Mouse (Mus musculus) C2C12 (cell line): Measurements from ENCODE around the gene Ms4a4a. TPM values are rescaled to one million over a fixed set of nuclear protein-coding genes. Genes with fewer than 3 reads are reported as not detected.

ENCODE experiments used
- H3K27me3 ChIP-seq: one replicate; pipeline ENCODE4 v1.6.1; 2011; ENCODE audit not compliant: control insufficient read depth, insufficient read depth, insufficient read length
- H3K36me3 ChIP-seq: one replicate; pipeline ENCODE4 v1.6.1; 2011; ENCODE audit not compliant: control insufficient read depth, insufficient read depth
- H3K4me3 ChIP-seq: one replicate; pipeline ENCODE4 v1.5.1; 2011; ENCODE audit warnings: mild to moderate bottlenecking, control low read depth; ENCODE audit not compliant: poor library complexity, insufficient read depth, severe bottlenecking
- H3K79me2 ChIP-seq: one replicate; pipeline ENCODE4 v1.6.1; 2011; ENCODE audit not compliant: control insufficient read depth, insufficient read depth
- H3K79me3 ChIP-seq: one replicate; pipeline ENCODE4 v1.6.1; 2011; ENCODE audit warnings: low read depth, control low read depth
- H3ac ChIP-seq: one replicate; pipeline ENCODE3; 2011; ENCODE audit warnings: low read depth; ENCODE audit not compliant: control insufficient read depth, insufficient read length
- CEBPB ChIP-seq: IDR thresholded peaks from one replicate; pipeline ENCODE4 v1.6.1; 2011; ENCODE audit warnings: low read depth, mild to moderate bottlenecking, control low read depth, moderate library complexity
- CTCF ChIP-seq: IDR thresholded peaks from one replicate; pipeline ENCODE4 v1.5.1; 2011; ENCODE audit not compliant: control insufficient read depth, insufficient read depth, insufficient read length
- FOSL1 ChIP-seq: IDR thresholded peaks from one replicate; pipeline ENCODE4 v1.8.0; 2011; ENCODE audit warnings: mild to moderate bottlenecking, low read length; ENCODE audit not compliant: poor library complexity, insufficient read depth, severe bottlenecking
- MAX ChIP-seq: IDR thresholded peaks from one replicate; pipeline ENCODE4 v1.6.1; 2011; ENCODE audit warnings: mild to moderate bottlenecking, control low read depth
- MYOD1 ChIP-seq: IDR thresholded peaks from one replicate; pipeline ENCODE4 v1.6.1; 2011; ENCODE audit warnings: low read depth; ENCODE audit not compliant: control insufficient read depth, insufficient read length
- MYOG ChIP-seq: IDR thresholded peaks from one replicate; pipeline ENCODE4 v1.6.1; 2011; ENCODE audit not compliant: control insufficient read depth, insufficient read length; ENCODE audit errors: extremely low read depth
- USF1 ChIP-seq: IDR thresholded peaks from one replicate; pipeline ENCODE4 v1.6.1; 2011; ENCODE audit warnings: low read depth, mild to moderate bottlenecking, control low read depth, moderate library complexity
- long read RNA-seq, 2 experiments: library from polyadenylated mRNA; unstranded; transcript quantifications; one replicate each; pipeline ENCODE4 v2.0.0; 2019 to 2020
- polyA plus RNA-seq: library from polyadenylated mRNA; unstranded; fragments of >200 nt; fragmentation: generic; extraction: Trizol; gene quantifications from one replicate; pipeline ENCODE4 v1.2.1, GENCODE M21; 2012; ENCODE audit warnings: missing spikeins

The Ms4a4a gene
- polyA plus RNA-seq: not detected
- long read RNA-seq, experiment 1: 0 reads
- long read RNA-seq, experiment 2: 0 reads

DNA sequence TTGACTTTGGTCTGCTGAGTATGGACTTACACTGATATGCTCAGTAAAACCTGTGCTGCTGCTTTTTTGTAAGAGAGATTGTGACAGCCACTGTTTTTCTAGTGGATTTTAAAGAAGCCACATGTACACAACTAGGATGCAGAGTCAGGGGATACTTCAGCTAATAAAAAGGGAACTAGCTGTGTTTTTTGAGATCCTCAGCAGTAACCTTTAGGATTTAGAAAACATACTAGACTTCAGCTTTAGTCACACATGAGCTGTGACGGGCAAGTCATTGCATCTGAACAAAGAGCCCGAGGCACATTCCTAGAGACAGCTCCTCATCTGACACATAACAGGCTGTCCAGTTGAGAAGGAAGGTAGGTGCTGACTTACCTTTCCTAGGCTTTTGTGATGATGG, at the start of gene Ms4a4a:
Gene Ms4a4a, plus strand, starts transcription at position 251 of the 400 bp plus-strand sequence.
- TF ChIP-seq CTCF (no peak), MYOD1 (no peak), USF1 (no peak), CEBPB (no peak), FOSL1 (no peak)
- Histone ChIP-seq H3K79me3 (no peaks in the 10 kb centered on the region), H3K36me3 (no peaks in the 10 kb centered on the region), H3ac (no peak within 1 kb of the TSS), H3K27me3 (no peaks in the 10 kb centered on the region), H3K4me3 (no peak within 1 kb of the TSS), H3K79me2 (no peaks in the 10 kb centered on the region)

DNA sequence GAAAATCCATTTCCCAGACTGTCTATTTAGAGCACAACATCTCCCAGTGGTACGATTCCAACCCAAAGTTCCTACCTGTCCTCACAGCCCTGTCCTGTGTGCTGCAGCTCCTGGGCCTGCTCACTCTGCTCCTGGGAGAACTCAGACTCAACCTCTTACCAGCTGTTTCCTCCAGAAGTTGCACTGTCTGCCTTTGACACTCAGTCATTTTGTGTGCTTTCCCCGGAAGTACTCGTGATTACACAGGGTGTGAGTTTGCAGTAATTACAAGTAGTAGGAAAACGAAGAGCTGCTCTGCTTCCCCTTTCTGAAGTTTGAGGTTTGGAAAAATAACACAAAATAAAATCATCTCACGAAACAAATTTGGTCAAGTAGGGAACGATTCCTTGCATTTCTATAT, 39.4 kb upstream of the Ms4a4a start, which contains the start of gene Ms4a7:
Gene Ms4a7, minus strand, starts transcription at position 215 of the 400 bp plus-strand sequence.
- no peaks in the 10 kb centered on the region for H3K79me3 ChIP-seq
- TF ChIP-seq CTCF: no peak
- TF ChIP-seq USF1: no peak
- no peak for TF ChIP-seq MYOD1
- TF ChIP-seq MYOG: no peak
- H3K79me2 ChIP-seq: no peaks in the 10 kb centered on the region
- no peak within 1 kb of the TSS for H3ac ChIP-seq
- H3K27me3 ChIP-seq: no peaks in the 10 kb centered on the region
- no peak within 1 kb of the TSS for H3K4me3 ChIP-seq
- H3K36me3 ChIP-seq: no peaks in the 10 kb centered on the region

DNA sequence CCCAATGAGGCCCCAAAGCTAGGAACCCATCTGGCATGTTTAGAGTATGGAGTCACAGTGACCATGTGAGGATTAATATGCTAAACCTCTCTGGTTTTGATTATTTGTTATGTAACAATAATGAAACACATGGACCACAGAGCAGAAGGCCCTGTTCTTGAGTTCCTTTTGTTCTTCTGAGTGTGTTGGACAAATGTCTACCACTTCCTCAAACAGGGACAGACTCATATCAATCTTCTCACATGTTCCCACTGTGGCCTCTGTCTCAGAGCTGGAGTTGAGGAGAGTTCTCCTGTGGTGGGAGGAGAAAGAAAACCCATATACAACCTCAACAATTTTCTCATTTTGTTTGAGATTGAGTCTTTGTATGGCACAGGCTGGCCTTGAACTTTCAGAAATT, 32.2 kb upstream of the Ms4a4a start:
- Histone ChIP-seq H3K27me3 (no peaks in the 10 kb centered on the region), H3K79me2 (no peaks in the 10 kb centered on the region), H3K4me3 (no peak overlapping the region), H3K79me3 (no peaks in the 10 kb centered on the region), H3ac (no peak overlapping the region), H3K36me3 (no peaks in the 10 kb centered on the region)
- TF ChIP-seq MAX (no peak), CTCF (no peak)

DNA sequence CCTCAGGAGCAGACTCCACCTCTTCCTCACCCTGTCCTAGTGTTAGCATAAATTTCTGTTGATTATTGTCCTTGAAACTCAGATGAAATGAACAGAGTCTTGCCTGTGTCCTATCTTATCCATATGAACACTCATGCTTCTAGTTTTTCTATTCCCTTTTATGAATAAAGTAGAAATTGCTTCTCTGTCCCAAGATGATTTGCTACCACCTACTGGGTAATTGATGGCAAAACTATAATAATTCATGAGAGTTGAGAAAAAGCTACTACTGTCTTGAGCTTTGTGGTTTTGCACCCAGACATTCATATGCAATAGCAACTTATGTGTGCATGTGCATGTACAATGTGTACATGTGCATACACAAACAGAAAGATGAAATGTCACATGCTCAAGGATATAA, 31.3 kb upstream of the Ms4a4a start:
- no peaks in the 10 kb centered on the region for H3K79me2 ChIP-seq

DNA sequence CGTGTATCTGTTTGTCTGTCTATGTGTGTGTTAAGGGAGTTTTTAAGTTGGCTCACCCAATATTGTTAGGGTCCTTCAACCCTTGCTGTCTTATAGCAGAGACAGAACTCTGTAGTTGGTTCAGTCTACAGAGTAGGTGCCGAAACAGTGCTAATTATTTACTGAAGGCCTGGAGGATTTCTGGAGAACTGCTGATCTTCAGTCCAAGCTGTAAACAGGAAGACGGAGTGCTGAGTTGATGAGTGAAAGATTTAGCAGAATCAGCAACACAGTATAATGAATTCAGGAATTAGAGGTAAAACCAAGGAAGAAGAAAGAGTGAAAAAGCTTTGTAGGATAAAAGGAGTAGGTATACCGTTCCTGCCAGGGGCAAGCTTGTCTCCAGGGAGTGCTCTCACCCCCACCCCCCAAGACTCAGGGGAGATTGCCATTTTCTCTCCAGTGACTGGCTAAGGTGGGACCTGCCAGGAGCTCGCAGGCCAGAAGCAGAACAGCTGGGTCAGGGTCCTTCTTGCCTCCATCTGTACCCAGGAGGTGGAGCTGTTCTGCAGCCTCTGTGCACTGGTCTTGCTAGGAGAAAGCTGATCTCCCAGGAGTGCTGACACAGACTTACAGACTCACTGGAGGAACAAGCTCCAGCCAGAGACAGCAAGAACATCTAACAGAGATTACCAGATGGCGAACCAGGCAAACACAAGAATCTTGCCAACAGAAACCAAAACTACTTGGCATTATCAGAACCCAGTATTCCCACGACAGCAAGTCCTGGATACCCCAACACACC, 25.4 kb upstream of the Ms4a4a start:
- no peaks in the 10 kb centered on the region for H3K27me3 ChIP-seq
- H3K4me3 ChIP-seq: no peak overlapping the region
- H3K36me3 ChIP-seq: no peaks in the 10 kb centered on the region
- no peaks in the 10 kb centered on the region for H3K79me3 ChIP-seq
- TF ChIP-seq FOSL1 (no peak), USF1 (no peak), MYOG (no peak), MAX (no peak), CTCF (no peak), CEBPB (no peak), MYOD1 (no peak)
- H3ac ChIP-seq: no peak overlapping the region
- no peaks in the 10 kb centered on the region for H3K79me2 ChIP-seq

More for the DNA sequence above, 31.3 kb upstream of the Ms4a4a start:
- H3K4me3 ChIP-seq: no peak overlapping the region
- no peaks in the 10 kb centered on the region for H3K27me3 ChIP-seq
- TF ChIP-seq CEBPB (no peak), MYOD1 (no peak), MYOG (no peak), MAX (no peak), USF1 (no peak), CTCF (no peak), FOSL1 (no peak)
- H3K79me3 ChIP-seq: no peaks in the 10 kb centered on the region
- H3ac ChIP-seq: no peak overlapping the region
- H3K36me3 ChIP-seq: no peaks in the 10 kb centered on the region

DNA sequence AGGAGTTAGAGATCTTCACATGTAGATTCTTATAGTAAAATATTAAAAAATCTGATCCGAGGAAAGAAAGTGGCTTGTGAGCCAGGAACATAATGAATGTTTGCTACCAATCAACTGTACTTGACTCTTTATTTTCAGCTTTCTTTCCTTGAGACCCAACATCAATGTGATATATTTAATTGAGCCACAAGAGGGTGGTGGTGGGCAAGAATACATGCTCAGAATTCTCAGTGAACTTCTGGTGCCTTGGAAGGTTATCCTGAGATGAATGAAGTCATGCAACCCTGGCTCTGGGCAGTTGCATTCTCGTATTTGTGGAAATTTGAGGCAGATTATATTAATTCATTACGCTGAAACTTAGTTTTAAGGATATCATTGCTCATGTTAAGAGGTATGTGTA, 23.4 kb upstream of the Ms4a4a start:
- Histone ChIP-seq H3ac (no peak overlapping the region), H3K36me3 (no peaks in the 10 kb centered on the region), H3K27me3 (no peaks in the 10 kb centered on the region), H3K79me2 (no peaks in the 10 kb centered on the region), H3K79me3 (no peaks in the 10 kb centered on the region), H3K4me3 (no peak overlapping the region)
- TF ChIP-seq MAX (no peak), MYOG (no peak), MYOD1 (no peak), CTCF (no peak), CEBPB (no peak), USF1 (no peak)
